Mouse (Mus musculus) megakaryocyte, embryonic 14.5 days (primary cell): ENCODE measurements around the gene Pyroxd1.

Experiments
- FLI1 ChIP-seq: IDR thresholded peaks from 2 replicates; pipeline ENCODE4 v1.6.1; 2012; ENCODE audit warnings: low read length, inconsistent platforms, mixed read lengths
- GATA1 ChIP-seq: IDR thresholded peaks from 3 replicates; pipeline ENCODE4 v1.6.1; 2012; ENCODE audit warnings: mixed read lengths, low read length, inconsistent platforms, borderline replicate concordance

GRCm38 (mm10) chr6:142387755-142388271 lies 42.4 kb downstream of the Pyroxd1 start:
- TF ChIP-seq GATA1: no peak
- no peak for TF ChIP-seq FLI1
